8 mouse cellular contexts compared by ENCODE assay signal in genomic region chr2:69897039-69897617, GRCm38 (mm10). TPM values are rescaled to one million over a fixed set of nuclear protein-coding genes. Genes with fewer than 3 reads are reported as not detected.
A peak's percentile ranks its signal among the peaks of the same experiment; 100 is the strongest.
DNase-seq lines count a peak whose midpoint lies in the region; ATAC-seq lines count a peak whose summit lies in the region.

Gene Ubr3, plus strand, starts transcription at chr2:69897246.

- DNase-seq in adipocyte (ENCODE audit: low spot score) = peak; percentile 96
- DNase-seq in embryo, embryonic 10 days (ENCODE audit: low spot score) = peak; percentile 95
- DNase-seq in gastrocnemius, postnatal 10 days = peak; percentile 100
- DNase-seq in induced T-regulatory cell, adult 2 months (ENCODE audit: low read depth) = peak; percentile 96
- DNase-seq in left cerebral cortex, adult 9 months (ENCODE audit: low spot score in 2 of 2) = peak; percentile 86 to 95
- peak; percentile 98 for DNase-seq in right cerebral cortex, postnatal 14 days
- peak; percentile 95 to 98 for DNase-seq in urinary bladder, postnatal 36 days (ENCODE audit: low spot score in 2 of 2)

- ATAC-seq in megakaryocyte progenitor cell, adult 5-6 weeks (replicated peaks; ENCODE audit: poor library complexity) = peak; percentile 90

RNA-seq across cellular contexts. Expression of gene Ubr3, which starts in this region (rescaled TPM):
- 100 to 1,000 TPM; 106 to 107 TPM for total RNA-seq in gastrocnemius, postnatal 10 days (2021)
- total RNA-seq in megakaryocyte progenitor cell, adult 5-6 weeks (2015) = 34.8 and 42.0 TPM in 2 replicates
- total RNA-seq in megakaryocyte progenitor cell, adult 5-6 weeks (2017) = 31.7 and 45.8 TPM in 2 replicates

Comparison
In these comparisons a context has a peak if more than half of its experiments do, and no peak if none do; other contexts are left out.
1. Peak in every context shown above with its lines: DNase-seq and ATAC-seq.